Mouse (Mus musculus) layer of hippocampus, adult 9-11 months (tissue): ENCODE results near the gene 4930579F01Rik.
A peak's percentile ranks its signal among the peaks of the same experiment; 100 is the strongest.

Experiments
- DNase-seq: peaks from one replicate; pipeline ENCODE4 v3.0.0; 2022

Gene 4930579F01Rik

DNA sequence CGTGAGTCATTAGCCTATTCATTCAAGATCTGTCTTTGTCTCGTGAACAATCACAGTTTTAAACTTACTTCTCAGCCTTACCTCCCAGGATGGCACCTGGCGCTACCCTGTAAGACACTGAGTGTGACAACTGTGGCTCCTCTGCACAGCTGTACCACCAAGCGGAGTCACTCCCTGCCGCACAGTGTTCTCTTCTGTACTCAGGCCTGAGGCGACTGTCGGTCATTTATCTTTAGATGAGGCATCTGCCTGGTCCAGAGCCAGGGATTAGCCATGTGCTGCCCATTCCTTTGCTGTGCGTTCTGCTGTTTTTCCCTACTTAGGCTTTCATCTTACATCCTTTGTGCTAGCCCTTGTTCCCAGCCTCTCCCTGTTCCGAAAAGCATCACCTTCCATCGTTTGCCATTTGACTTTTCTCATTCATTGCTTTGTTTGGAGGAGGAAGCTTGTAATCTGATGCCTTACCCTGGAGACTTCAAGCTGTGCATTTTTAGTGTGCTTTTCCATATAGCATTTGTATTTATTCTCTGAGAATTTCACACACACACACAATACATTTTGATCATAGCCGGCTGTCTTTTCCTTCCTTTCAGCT is 21.9 kb upstream of the 4930579F01Rik start:
- no peak for DNase-seq

GRCm38 (mm10) chr3:138212431-138212951 is 18.9 kb upstream of the 4930579F01Rik start:
- DNase-seq: no peak

GRCm38 (mm10) chr3:138210432-138211075 is 16.9 kb upstream of the 4930579F01Rik start:
- DNase-seq: no peak

- no peak for DNase-seq
Measured at GRCm38 (mm10) chr3:138208821-138209220, 15.2 kb upstream of the 4930579F01Rik start.

DNA sequence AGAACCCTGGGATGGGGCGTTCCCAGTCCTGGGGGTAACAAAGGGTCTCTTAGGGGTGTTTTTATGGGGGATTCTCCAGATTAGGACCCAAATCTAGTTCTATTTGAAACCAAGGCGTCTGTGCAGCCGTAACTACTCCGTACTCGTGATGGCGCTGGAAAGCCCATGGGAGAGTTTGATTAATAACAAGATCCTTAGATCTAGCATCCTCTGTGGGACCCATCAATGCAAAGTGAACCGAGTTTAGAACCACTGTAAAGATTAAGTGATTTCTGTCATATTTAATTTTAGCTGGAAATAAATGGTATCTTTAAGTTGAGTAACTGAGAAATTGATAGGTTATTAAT is 5.1 kb upstream of the 4930579F01Rik start:
- no peak for DNase-seq

DNA sequence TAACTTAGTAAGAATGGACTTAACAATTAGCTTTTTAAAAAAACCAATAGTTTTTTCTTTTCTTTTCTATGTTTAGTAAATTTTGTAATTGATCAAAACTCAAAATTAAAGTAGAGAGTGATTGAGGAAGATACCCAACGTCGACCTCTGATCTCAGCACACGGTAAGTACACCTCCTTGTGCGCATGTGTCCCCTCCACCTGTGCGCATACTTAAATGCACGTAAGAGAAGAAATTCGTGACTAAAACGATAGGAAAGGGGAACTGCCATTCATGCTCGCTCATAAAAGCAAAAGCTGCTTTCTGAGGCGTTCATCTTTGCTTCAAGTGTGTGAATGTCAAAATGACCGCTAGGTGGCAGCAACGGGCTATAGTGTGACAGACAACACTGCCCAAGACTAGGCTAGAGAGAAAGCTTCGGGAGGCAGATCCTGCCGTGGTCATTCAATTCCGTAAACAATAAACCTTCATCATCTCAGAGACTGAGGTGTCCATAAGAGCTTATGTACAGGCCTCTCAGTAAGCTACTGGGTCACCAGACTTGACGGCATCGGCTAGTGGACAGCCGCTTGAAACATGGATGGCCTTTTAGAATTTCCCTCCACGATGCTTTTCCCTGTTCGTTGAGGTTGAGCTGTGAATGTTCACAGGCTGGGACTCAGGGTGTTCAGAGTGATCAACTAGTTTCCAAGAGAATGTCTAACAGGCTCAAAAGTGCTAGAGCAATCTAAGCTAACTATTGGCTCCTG is 4.5 kb upstream of the 4930579F01Rik start:
- DNase-seq: peak; percentile 81

DNA sequence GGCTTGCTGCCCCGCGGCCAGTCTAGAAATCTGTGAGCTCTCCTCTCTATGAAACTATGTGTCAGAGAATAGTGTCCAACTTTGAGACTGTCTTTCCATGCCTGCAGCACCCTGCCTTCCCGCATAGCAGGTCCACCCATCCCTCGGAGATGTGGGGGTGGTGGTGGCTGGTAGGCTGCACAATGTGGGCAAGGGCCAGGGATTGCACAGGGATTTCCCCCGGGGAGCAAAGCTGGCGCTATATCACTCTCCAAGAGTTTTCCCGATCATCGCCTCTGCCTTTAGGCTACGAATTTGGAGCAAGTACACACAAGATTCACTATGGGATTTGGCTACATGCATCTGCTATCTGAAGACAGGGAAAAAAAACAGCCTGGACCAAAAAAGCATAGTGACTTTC is 3.9 kb upstream of the 4930579F01Rik start:
- DNase-seq: no peak

DNA sequence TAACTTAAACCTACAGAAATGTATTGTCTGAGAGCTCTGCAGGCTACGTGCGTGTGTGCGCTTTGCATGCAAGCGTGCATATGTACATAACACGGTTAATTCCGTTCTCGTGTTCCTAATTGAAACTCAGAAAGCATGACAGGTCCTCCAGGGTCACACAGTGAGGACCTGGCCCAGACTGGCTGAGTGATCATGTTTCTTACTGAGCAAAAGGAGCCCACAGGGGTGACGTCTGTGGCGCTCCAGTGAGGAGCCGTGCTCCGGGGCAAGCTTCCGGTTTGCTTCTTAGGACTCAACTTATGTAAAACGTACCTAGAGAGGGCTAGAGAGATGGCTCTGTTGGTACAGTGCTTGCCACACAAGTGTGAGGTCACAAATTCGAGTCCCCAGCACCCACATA is 3.5 kb upstream of the 4930579F01Rik start:
- no peak for DNase-seq

GRCm38 (mm10) chr3:138192260-138192659 is 1.4 kb downstream of the 4930579F01Rik start:
- no peak for DNase-seq

- DNase-seq: no peak
Measured at GRCm38 (mm10) chr3:138185995-138186930, 7.4 kb downstream of the 4930579F01Rik start.

- DNase-seq: no peak
Measured at GRCm38 (mm10) chr3:138185290-138185689, 8.3 kb downstream of the 4930579F01Rik start.

GRCm38 (mm10) chr3:138183371-138183770 is 10.3 kb downstream of the 4930579F01Rik start:
- no peak for DNase-seq

DNA sequence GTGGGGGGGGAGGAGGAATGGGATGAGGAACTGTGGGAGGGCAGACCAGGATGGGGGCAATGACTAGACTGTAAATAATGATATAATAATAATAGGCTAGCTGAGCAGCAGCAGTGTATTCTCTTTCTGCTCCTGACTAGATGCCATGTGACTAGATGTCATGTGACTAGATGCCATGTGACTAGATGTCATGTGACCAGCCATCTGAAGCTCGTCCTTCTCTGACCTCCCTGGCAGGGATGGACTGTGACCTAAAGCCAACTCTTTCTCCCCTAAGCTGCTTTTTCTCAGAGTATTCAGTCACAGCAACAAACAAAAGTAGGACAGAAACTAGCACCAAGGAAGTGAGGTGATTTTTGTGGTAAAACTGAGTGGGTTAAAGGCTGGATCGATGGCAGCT is 11.6 kb downstream of the 4930579F01Rik start:
- DNase-seq: no peak

DNA sequence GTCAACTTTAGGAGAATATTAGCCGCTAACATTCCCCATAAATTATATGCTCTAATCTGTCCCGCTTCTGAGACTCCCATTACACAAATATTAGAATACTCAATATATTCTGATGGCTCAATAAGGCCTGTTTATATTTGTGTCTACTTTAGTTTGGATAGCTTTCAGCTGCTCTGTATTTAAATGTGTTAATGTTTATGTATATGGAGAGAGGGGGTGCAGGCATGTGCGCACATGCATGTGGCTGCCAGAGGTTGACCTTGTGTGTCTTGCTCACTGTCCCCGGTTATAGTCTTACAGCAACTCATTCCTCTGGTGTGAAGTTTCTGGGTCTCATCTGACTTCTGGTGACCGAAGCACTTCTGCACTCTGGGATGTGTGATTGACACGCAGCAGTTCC is 18.1 kb downstream of the 4930579F01Rik start:
- DNase-seq: no peak

- no peak for DNase-seq
Measured at GRCm38 (mm10) chr3:138173291-138173690, 20.3 kb downstream of the 4930579F01Rik start.

GRCm38 (mm10) chr3:138162553-138163183 is 31.0 kb downstream of the 4930579F01Rik start:
- no peak for DNase-seq

DNA sequence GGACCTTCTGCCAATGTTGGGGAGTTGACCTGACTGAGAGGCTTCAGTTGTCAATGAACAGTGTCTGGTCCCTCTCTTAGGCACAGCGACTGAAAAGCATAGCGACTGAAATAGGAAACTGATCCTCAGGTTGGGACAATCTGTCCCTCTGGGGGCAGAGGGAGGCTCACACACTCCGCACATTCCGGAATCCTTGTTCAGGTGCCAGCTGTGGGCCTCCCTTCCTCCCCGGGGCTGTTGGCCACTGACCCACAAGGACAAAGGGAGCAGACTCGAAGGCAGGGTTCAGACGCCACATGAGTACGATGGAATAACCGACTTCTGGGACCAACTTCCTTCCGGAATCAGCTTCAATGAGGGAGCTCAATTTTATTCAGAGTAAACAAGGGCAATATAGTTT is 32.0 kb downstream of the 4930579F01Rik start:
- no peak for DNase-seq

GRCm38 (mm10) chr3:138156651-138157050 is 37.0 kb downstream of the 4930579F01Rik start:
- DNase-seq: no peak

GRCm38 (mm10) chr3:138155062-138155461 is 38.6 kb downstream of the 4930579F01Rik start:
- DNase-seq: no peak

DNA sequence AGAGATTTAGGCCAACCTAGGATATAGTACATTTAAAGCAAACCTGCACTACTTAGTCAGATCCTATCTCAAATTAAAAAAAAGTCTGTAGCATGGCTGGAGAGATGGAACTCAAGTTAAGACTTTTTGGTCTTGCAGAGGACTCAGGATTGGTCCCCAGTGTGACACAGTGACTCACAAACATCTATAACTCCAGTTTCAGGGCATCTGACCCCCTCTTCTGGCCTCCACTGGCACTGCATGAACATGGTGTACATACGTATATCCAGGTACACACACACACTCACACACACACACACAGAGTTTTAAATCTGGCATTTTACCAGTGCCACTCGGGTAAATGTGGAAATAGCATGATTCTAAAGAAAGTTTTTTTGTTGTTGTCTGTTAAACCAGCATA is 44.8 kb downstream of the 4930579F01Rik start:
- no peak for DNase-seq

- DNase-seq: peak; percentile 77
Measured at GRCm38 (mm10) chr3:138144642-138145171, 48.9 kb downstream of the 4930579F01Rik start, which contains the start of gene Mttp. Mttp (minus strand) TSS chr3:138144968.

GRCm38 (mm10) chr3:138144060-138144641 is 49.5 kb downstream of the 4930579F01Rik start:
- no peak for DNase-seq
